Mouse (Mus musculus) left cerebral cortex, adult 8-10 months (tissue): ENCODE data around the gene Sorcs2. TPM values are rescaled to one million over a fixed set of nuclear protein-coding genes. Genes with fewer than 3 reads are reported as not detected.

Experiments
- DNase-seq, 2 experiments: peaks; one replicate each; pipeline ENCODE4 v3.0.0; 2022; ENCODE audit warnings: low spot score in 2 of 2
- total RNA-seq, 4 experiments: library from RNA; stranded (reverse); gene quantifications; 2 replicates each; pipeline ENCODE4 v1.2.4; 2022

Sorcs2 gene
- total RNA-seq, 4 experiments from 2014 or later = 37.3 to 41.7 (median 41.3) TPM

GRCm38 (mm10) chr5:36359535-36360243 is 38.2 kb downstream of the Sorcs2 start:
- DNase-seq = peak in 1 of 2 experiments; percentile 43

DNA sequence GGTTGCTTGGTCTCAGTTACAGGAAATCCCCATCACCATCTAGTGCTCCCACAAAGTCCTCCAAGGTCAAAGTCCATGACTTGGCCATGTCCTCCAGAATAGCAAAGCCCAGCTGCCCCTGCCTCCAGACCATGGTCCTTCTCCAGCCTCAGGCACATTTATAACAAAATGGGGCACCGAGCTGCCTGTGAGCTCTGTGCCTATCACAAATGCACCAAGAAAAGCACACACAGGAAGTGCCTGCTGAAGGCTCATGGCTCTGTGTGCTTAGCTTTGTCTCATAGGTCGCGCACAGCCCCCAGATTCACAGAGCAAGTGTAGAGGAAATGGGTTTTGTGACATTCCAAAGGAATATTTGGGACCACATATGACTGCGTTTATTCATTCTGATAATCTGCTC is 39.8 kb downstream of the Sorcs2 start:
- DNase-seq = no peak

DNA sequence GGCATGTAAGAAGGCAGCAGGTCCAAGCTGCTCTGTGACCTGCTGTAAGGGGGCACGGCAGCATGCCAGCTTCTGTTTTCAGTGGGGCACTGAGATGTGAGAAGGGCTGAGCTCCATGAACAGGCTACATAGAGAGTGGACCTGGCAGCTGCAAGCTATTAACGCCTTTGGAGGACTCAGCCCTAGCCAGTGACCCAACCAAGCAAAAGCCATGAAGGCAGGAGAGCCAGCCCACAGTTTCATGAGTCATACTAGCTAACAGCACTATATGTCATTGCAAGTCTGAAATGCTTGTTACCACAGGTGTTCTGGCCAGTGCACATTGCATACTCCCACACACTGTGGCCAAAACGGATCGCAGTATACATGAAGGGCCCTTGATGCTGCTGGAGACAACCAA is 41.3 kb downstream of the Sorcs2 start:
- no peak for DNase-seq

GRCm38 (mm10) chr5:36355683-36356082 is 42.3 kb downstream of the Sorcs2 start:
- no peak for DNase-seq

GRCm38 (mm10) chr5:36353679-36354078 is 44.3 kb downstream of the Sorcs2 start:
- DNase-seq = no peak

DNA sequence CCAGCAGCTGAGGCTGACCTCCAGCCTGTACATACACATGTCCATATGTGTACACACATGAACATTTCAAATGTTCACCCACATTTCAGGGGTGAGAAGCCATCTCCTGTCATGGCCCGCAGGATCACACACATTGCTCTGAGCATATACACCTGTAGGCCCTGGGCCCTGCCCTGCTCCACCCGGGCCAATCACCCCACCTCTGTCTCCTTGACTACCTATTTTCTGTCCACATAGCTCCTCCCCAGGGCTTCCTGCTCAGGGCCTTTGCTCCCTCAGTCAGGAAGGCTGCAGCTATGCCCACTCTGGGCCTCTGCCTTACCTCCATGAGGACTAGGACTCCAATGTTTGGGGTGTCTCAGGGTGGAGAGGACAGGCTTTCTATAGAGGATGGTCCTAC is 44.7 kb downstream of the Sorcs2 start:
- no peak for DNase-seq

DNA sequence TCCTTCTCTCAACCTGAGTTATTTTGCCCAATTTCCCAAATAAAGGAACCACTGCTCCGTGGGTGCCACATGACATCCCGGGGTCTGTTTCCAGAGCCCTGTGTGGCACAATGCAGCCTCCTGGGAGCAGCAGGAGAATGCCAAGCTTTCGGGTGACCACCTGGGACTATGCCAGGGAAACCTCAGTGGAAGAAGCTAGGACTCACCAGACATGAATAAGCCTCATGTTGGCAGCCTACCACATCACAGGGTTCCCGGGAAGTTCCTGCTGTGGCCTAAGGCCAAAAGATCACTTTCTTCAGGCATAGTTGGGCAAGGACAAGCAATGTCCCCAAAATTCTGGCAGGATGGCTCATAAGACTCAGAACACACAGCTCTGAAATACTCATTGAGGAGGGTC is 51.2 kb downstream of the Sorcs2 start:
- DNase-seq = no peak

GRCm38 (mm10) chr5:36339283-36339682 is 58.7 kb downstream of the Sorcs2 start:
- DNase-seq = no peak

- DNase-seq = no peak
Observed at GRCm38 (mm10) chr5:36336252-36336651, 61.7 kb downstream of the Sorcs2 start.

DNA sequence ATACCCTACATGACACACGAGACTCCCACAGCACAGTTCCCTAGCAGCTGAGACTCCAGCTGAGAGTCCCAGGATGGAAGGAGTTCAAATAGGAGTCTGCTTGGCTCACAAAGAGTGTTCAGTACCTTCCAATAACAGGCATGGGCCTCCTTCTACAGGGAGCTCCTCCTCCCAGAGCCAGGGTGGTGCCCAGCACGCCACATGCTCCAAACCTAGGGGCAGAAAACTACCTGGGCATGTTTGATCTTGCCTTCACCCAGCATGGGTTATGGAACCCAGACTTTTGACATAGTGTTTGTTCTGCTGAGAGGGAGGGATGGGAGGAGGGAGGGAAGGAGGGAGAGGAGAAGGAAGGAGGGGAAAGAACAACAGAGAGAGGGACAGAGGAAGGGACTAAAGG is 62.3 kb downstream of the Sorcs2 start:
- no peak for DNase-seq

- no peak for DNase-seq
Observed at GRCm38 (mm10) chr5:36334227-36334626, 63.7 kb downstream of the Sorcs2 start.

GRCm38 (mm10) chr5:36330472-36331155 is 67.3 kb downstream of the Sorcs2 start:
- no peak for DNase-seq

- DNase-seq = no peak
Observed at GRCm38 (mm10) chr5:36326057-36327010, 71.6 kb downstream of the Sorcs2 start.

- DNase-seq = peak; percentile 38 to 81
Observed at GRCm38 (mm10) chr5:36324140-36324572, 73.8 kb downstream of the Sorcs2 start.

DNA sequence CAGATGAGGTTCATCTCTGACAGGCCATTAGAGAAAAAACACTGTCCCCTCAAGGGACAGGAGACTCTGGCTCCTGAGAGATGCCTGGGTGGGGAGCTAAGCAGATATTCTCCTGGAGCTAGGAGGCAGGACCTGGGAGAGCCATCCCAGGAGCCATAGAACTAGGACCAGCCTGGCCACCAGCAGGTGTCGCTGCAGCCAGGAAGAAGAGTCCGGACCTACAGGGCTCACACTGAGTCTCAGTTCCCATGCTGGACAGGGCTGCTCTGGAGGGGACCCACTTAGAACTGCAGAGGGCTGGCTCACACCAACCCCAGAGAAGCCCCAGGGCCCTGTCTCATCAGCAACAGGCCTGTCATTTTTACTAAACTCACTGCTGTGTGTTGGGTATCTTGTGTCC is 74.4 kb downstream of the Sorcs2 start:
- peak; percentile 51 to 70 for DNase-seq

GRCm38 (mm10) chr5:36321581-36321980 is 76.4 kb downstream of the Sorcs2 start:
- no peak for DNase-seq

GRCm38 (mm10) chr5:36320667-36321066 is 77.3 kb downstream of the Sorcs2 start:
- DNase-seq = no peak

DNA sequence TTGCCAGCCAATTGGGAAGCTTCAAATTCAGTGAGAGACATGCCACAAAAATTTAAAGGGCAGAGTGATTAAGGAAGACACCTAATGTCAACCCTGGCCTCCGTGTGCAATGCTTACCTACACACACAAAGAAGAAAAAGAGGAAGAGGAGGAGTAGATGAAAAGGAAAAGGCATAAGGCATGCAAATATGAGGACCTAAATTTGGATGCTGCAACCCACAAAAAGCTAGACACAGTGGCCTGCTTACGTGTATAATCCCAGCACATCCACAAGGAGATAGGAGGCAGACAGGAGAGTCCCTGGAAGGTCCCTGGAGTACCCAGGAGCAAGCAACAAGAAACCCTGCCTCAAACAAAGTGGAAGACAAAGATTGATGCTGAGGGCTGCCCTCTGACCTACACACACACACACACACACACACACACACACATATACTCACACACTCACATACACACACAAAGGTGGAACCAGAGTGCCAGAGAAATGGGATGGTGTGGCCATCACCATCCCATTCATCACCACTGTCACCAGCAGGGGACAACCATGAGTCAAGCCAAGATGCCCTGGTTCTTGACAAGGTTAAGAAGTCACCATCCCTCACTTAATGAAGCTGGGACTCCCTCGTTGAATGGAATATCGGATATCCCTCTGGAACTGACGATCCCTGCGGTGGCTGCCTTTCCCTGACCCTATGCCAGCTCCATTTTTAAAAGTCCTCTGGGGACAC is 80.1 kb downstream of the Sorcs2 start:
- DNase-seq = no peak

- no peak for DNase-seq
Observed at GRCm38 (mm10) chr5:36315106-36315505, 82.8 kb downstream of the Sorcs2 start.

- DNase-seq = no peak
Observed at GRCm38 (mm10) chr5:36313353-36314079, 84.4 kb downstream of the Sorcs2 start.
